Mouse (Mus musculus) myocyte (in vitro differentiated cells): ENCODE data around the gene Mcpt8.

Experiments
- CEBPB ChIP-seq: IDR thresholded peaks from 2 replicates; pipeline ENCODE4 v1.6.1; 2011; ENCODE audit warnings: mild to moderate bottlenecking, moderate library complexity; ENCODE audit not compliant: poor library complexity, insufficient read depth, severe bottlenecking
- E2F4 ChIP-seq: IDR thresholded peaks from one replicate; pipeline ENCODE4 v1.6.1; 2011; ENCODE audit warnings: mild to moderate bottlenecking, control low read depth, moderate library complexity; ENCODE audit not compliant: insufficient read depth
- MAX ChIP-seq: IDR thresholded peaks from one replicate; pipeline ENCODE4 v1.6.1; 2011; ENCODE audit warnings: low read depth, mild to moderate bottlenecking, control low read depth
- MYOD1 ChIP-seq, 3 experiments: IDR thresholded peaks; one replicate each; pipeline ENCODE4 v1.6.1; 2011; ENCODE audit warnings: control low read depth in 2 of 3, low read depth in 2 of 3, mild to moderate bottlenecking in 2 of 3, moderate library complexity in 1 of 3; ENCODE audit not compliant: insufficient read length in 2 of 3, control insufficient read depth in 1 of 3
- MYOG ChIP-seq, 3 experiments: IDR thresholded peaks; one replicate each; pipeline ENCODE4 v1.6.1; 2011; ENCODE audit warnings: control low read depth in 2 of 3, low read depth in 2 of 3, mild to moderate bottlenecking in 2 of 3; ENCODE audit not compliant: insufficient read length in 2 of 3, control insufficient read depth in 1 of 3, insufficient read depth in 1 of 3
- POLR2A ChIP-seq: IDR thresholded peaks from one replicate; pipeline ENCODE4 v1.6.1; 2011; ENCODE audit warnings: low read depth, mild to moderate bottlenecking, control low read depth, moderate library complexity; ENCODE audit not compliant: insufficient read length
- POLR2AphosphoS2 ChIP-seq: IDR thresholded peaks from one replicate; pipeline ENCODE4 v1.6.1; 2011; ENCODE audit warnings: low read depth, control low read depth; ENCODE audit not compliant: insufficient read length
- REST ChIP-seq: IDR thresholded peaks from one replicate; pipeline ENCODE4 v1.6.1; 2011; ENCODE audit warnings: mild to moderate bottlenecking, control low read depth, moderate library complexity; ENCODE audit not compliant: insufficient read depth, insufficient read length
- SRF ChIP-seq: IDR thresholded peaks from one replicate; pipeline ENCODE4 v1.6.1; 2011; ENCODE audit warnings: low read depth; ENCODE audit not compliant: control insufficient read depth, insufficient read length
- TCF12 ChIP-seq: IDR thresholded peaks from one replicate; pipeline ENCODE4 v1.6.1; 2011; ENCODE audit warnings: mild to moderate bottlenecking, control low read depth; ENCODE audit not compliant: poor library complexity, insufficient read depth, severe bottlenecking
- USF1 ChIP-seq: IDR thresholded peaks from one replicate; pipeline ENCODE4 v1.6.1; 2011; ENCODE audit warnings: low read depth, mild to moderate bottlenecking, control low read depth, moderate library complexity

DNA sequence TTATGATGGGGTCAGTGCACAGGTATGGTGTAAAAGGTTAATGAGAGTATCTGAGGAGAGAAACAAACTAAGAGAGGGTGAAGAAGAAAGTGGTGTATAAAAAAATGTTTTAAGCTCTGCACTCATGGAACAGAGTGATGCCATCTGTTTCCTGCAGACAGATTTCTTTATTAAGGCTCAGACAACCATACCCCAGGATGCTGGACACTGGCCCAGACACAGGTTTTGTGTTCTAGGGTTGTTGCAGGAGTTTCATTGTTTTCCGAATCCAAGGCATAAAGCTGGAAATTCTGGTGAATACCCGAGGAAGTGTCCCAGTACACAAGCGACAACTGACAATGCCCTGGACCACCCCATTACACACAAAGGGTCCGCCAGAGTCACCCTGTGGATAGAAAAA, 3.1 kb downstream of the Mcpt8 start:
- TF ChIP-seq POLR2A (no peak), SRF (no peak), USF1 (no peak), POLR2AphosphoS2 (no peak), MYOG (IDR thresholded peaks at IDR 0.05; ENCODE audit: control insufficient read depth in 1 of 3, insufficient read depth in 1 of 3, insufficient read length in 2 of 3, low read depth in 2 of 3) (no peak), CEBPB (no peak), REST (no peak), E2F4 (no peak), MAX (no peak), TCF12 (no peak), MYOD1 (IDR thresholded peaks at IDR 0.05; ENCODE audit: control insufficient read depth in 1 of 3, insufficient read length in 2 of 3, low read depth in 2 of 3) (no peak)
